7 mouse cellular contexts compared by ENCODE assay signal in genomic region chr13:34154217-34154930, GRCm38 (mm10). TPM values are rescaled to one million over a fixed set of nuclear protein-coding genes. Genes with fewer than 3 reads are reported as not detected.
DNase-seq lines count a peak whose midpoint lies in the region; ATAC-seq and TF ChIP-seq lines count a peak whose summit lies in the region.

No protein-coding gene starts in this region.

- peak overlapping the region; percentile 49 for H3K4me2 ChIP-seq in forebrain, embryonic 13.5 days
- H3K4me2 ChIP-seq in lung, postnatal 0 days (replicated peaks; ENCODE audit: low read depth, low read length): peak overlapping the region; percentile 32

- no peaks in the 10 kb centered on the region for H3K9me3 ChIP-seq in forebrain, embryonic 13.5 days (replicated peaks)
- no peaks in the 10 kb centered on the region for H3K9me3 ChIP-seq in lung, postnatal 0 days (ENCODE audit: low read length)

- no peak for TF ChIP-seq EP300 in lung, postnatal 0 days (IDR thresholded peaks at IDR 0.05)

- H3K27me3 ChIP-seq in forebrain, embryonic 13.5 days: no peaks in the 10 kb centered on the region
- H3K27me3 ChIP-seq in lung, postnatal 0 days (replicated peaks; ENCODE audit: insufficient read depth, low read length): no peaks in the 10 kb centered on the region

- ATAC-seq in forebrain, embryonic 13.5 days: peak; percentile 65
- peak; percentile 52 to 77 for ATAC-seq in hematopoietic stem cell, adult 5-6 weeks (replicated peaks in 1 of 2; ENCODE audit: insufficient read depth in 1 of 2, low FRiP score in 2 of 2, low TSS enrichment in 1 of 2, low read depth in 1 of 2, poor library complexity in 2 of 2, severe bottlenecking in 2 of 2)
- peak; percentile 77 for ATAC-seq in lung, postnatal 0 days

- peak; percentile 74 for DNase-seq in Muller cell, postnatal 12 days (ENCODE audit: inconsistent ontology term)
- DNase-seq in cerebellum, adult 11 months: peak; percentile 54
- DNase-seq in layer of hippocampus, postnatal 10 days (ENCODE audit: low spot score in 2 of 2): peak; percentile 81 to 88
- peak; percentile 83 for DNase-seq in lung, postnatal 0 days (ENCODE audit: low spot score)
- peak; percentile 62 for DNase-seq in retina, postnatal 7 days (ENCODE audit: low read depth, low spot score)

- TF ChIP-seq CTCF in lung, postnatal 0 days (IDR thresholded peaks at IDR 0.05): peak; percentile 77

- peak overlapping the region; percentile 31; the same call in 1 of the 2 replicates for H3K9ac ChIP-seq in forebrain, embryonic 13.5 days
- no peak overlapping the region for H3K9ac ChIP-seq in lung, postnatal 0 days (replicated peaks; ENCODE audit: low read depth)

- 32% methylated on average over 13 of the region's 13 CpGs for WGBS in forebrain, embryonic 13.5 days
- 32% methylated on average over 13 of the region's 13 CpGs for WGBS in lung, postnatal 0 days

- peak overlapping the region; percentile 14 for H3K4me3 ChIP-seq in forebrain, embryonic 13.5 days
- H3K4me3 ChIP-seq in lung, postnatal 0 days (ENCODE audit: low read depth, low read length): peak overlapping the region; percentile 21

- H3K4me1 ChIP-seq in forebrain, embryonic 13.5 days: peaks cover 55% of the 10 kb centered on the region
- peaks cover 4% of the 10 kb centered on the region; the same call in 1 of the 2 replicates for H3K4me1 ChIP-seq in lung, postnatal 0 days (ENCODE audit: insufficient read depth, low read depth, low read length)

- H3K36me3 ChIP-seq in forebrain, embryonic 13.5 days (ENCODE audit: poor library complexity, severe bottlenecking): no peaks in the 10 kb centered on the region
- H3K36me3 ChIP-seq in lung, postnatal 0 days (ENCODE audit: insufficient read depth, low read length): no peaks in the 10 kb centered on the region

- peak overlapping the region; percentile 85 for H3K27ac ChIP-seq in forebrain, embryonic 13.5 days
- no peak overlapping the region for H3K27ac ChIP-seq in lung, postnatal 0 days (ENCODE audit: low read length)

RNA-seq across cellular contexts. Expression of gene Psmg4, which starts 8.4 kb away (rescaled TPM):
- 121 and 128 TPM in 2 replicates for polyA plus RNA-seq in forebrain, embryonic 13.5 days (2015; fragmentation: Nextera tagmentation; extraction: Ambion mirVana)
- 197 and 238 TPM in 2 replicates for total RNA-seq in hematopoietic stem cell, adult 5-6 weeks (2017)
- 10 to 100 TPM; 28.9 to 34.7 TPM for total RNA-seq in layer of hippocampus, postnatal 10 days (2021)
- polyA plus RNA-seq in lung, postnatal 0 days (2015; fragmentation: Nextera tagmentation; extraction: Ambion mirVana): 50.1 and 50.2 TPM in 2 replicates

RNA-seq across cellular contexts. Expression of gene Tubb2b, which starts 24.1 kb away (rescaled TPM):
- polyA plus RNA-seq in forebrain, embryonic 13.5 days (2015; fragmentation: Nextera tagmentation; extraction: Ambion mirVana): 559 and 618 TPM in 2 replicates
- total RNA-seq in hematopoietic stem cell, adult 5-6 weeks (2017): 0.25 TPM in 1 of 2 replicates, not detected in the other
- total RNA-seq in layer of hippocampus, postnatal 10 days (2021): 1,000 to 10,000 TPM; 1,434 to 1,803 TPM
- polyA plus RNA-seq in lung, postnatal 0 days (2015; fragmentation: Nextera tagmentation; extraction: Ambion mirVana): 6.0 and 7.5 TPM in 2 replicates

Comparison
In these comparisons a context has a peak if more than half of its experiments do, and no peak if none do; other contexts are left out.
1. RNA of gene Tubb2b, which starts 24.1 kb away (total RNA-seq): 1,434 to 1,803 TPM in layer of hippocampus, postnatal 10 days; 0.25 TPM in hematopoietic stem cell, adult 5-6 weeks; every median in the first group is over 1,000 times any median in the second.
2. Peak in every context shown above with its lines, with median percentiles within 50 percentile points of each other: DNase-seq and ATAC-seq.